Mouse (Mus musculus): ENCODE data around the gene Rnd1.

The Rnd1 gene

GRCm38 (mm10) chr15:98676471-98676870 lies 790 bp downstream of the Rnd1 start:
- DNase-seq = peak; percentile 57

GRCm38 (mm10) chr15:98675634-98676250 lies 1.5 kb downstream of the Rnd1 start:
- no peak for DNase-seq

- no peak for DNase-seq
These were observed 2.2 kb downstream of the Rnd1 start for GRCm38 (mm10) chr15:98674994-98675545.

- DNase-seq = no peak
These were observed 2.8 kb downstream of the Rnd1 start for GRCm38 (mm10) chr15:98674284-98674993.

GRCm38 (mm10) chr15:98673732-98674131 lies 3.5 kb downstream of the Rnd1 start:
- no peak for DNase-seq

- DNase-seq = no peak
These were observed 4.7 kb downstream of the Rnd1 start for GRCm38 (mm10) chr15:98672592-98672991.

- no peak for DNase-seq
These were observed 13.0 kb downstream of the Rnd1 start for GRCm38 (mm10) chr15:98664042-98664907.

GRCm38 (mm10) chr15:98662567-98663545 lies 14.4 kb downstream of the Rnd1 start, which contains the start of gene Ddx23:
Gene Ddx23 (minus strand): TSS chr15:98662894.
- peak; percentile 92 for DNase-seq

- no peak for DNase-seq
These were observed 15.1 kb downstream of the Rnd1 start for GRCm38 (mm10) chr15:98662198-98662566.

- DNase-seq = no peak
These were observed 20.1 kb downstream of the Rnd1 start for GRCm38 (mm10) chr15:98656982-98657751.

- no peak for DNase-seq
These were observed 25.1 kb downstream of the Rnd1 start for GRCm38 (mm10) chr15:98652174-98652573.

GRCm38 (mm10) chr15:98651431-98651830 lies 25.8 kb downstream of the Rnd1 start:
- DNase-seq = no peak

- DNase-seq = no peak
These were observed 29.2 kb downstream of the Rnd1 start for GRCm38 (mm10) chr15:98648071-98648470.

GRCm38 (mm10) chr15:98647308-98647707 lies 30.0 kb downstream of the Rnd1 start:
- no peak for DNase-seq

GRCm38 (mm10) chr15:98646737-98647136 lies 30.5 kb downstream of the Rnd1 start:
- no peak for DNase-seq

GRCm38 (mm10) chr15:98645057-98646026 lies 31.9 kb downstream of the Rnd1 start:
- DNase-seq = no peak

GRCm38 (mm10) chr15:98644406-98644805 lies 32.9 kb downstream of the Rnd1 start:
- no peak for DNase-seq

GRCm38 (mm10) chr15:98640157-98640556 lies 37.1 kb downstream of the Rnd1 start:
- no peak for DNase-seq

GRCm38 (mm10) chr15:98637155-98637554 lies 40.1 kb downstream of the Rnd1 start:
- DNase-seq = no peak

- DNase-seq = no peak
These were observed 40.7 kb downstream of the Rnd1 start for GRCm38 (mm10) chr15:98636517-98636916.
